Mouse (Mus musculus): ENCODE data around the gene Trex1. TPM values are rescaled to one million over a fixed set of nuclear protein-coding genes. Genes with fewer than 3 reads are reported as not detected.

Gene Trex1
- polyA plus RNA-seq, 2 experiments: 5.0 to 12.0 TPM

DNA sequence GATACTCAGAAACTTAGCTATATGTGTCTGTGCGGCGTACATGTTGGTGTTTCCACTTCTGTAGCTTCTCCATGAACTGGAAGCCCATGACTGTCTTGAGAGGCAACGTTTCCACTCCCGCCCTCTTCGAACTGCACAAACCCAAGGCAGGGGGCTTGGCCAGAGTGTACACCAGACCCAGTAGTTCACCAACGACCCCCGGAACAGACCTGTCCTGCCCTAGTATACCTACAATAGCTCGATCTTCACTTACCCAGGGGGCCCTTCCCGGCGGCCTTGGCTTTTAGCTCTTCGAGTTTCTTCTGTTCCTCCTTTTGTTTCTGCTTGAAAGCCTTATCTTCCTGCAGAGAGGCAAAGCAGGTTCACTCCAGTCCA lies 22.2 kb upstream of the Trex1 start:
- Histone ChIP-seq H3K27me3 (ENCODE audit: control insufficient read depth, insufficient read depth, low read length) (no peaks in the 10 kb centered on the region), H3K27ac (peak overlapping the region; percentile 63), H3K36me3 (replicated peaks; ENCODE audit: control insufficient read depth, insufficient read depth, low read depth) (peaks cover 9% of the 10 kb centered on the region), H3K4me3 (ENCODE audit: insufficient read depth in 1 of 2, low read depth in 2 of 2, low read length in 2 of 2) (peak overlapping the region; percentile 87 to 88), H3K9ac (replicated peaks) (peak overlapping the region; percentile 92), H3K4me2 (ENCODE audit: low read depth) (peak overlapping the region; percentile 91), H3K4me1 (replicated peaks; ENCODE audit: control insufficient read depth in 2 of 2, insufficient read depth in 2 of 2, low read length in 1 of 2) (peaks cover 7 to 9% of the 10 kb centered on the region in 2 experiments), H3K9me3 (ENCODE audit: control insufficient read depth, low read length) (no peaks in the 10 kb centered on the region)
- DNase-seq (ENCODE audit: low read depth in 3 of 3, low spot score in 3 of 3) (no peak), ATAC-seq (ENCODE audit: insufficient read depth) (peak; percentile 17; the same call in 1 of the 2 replicates)
- 6% methylated on average over 11 of the region's 11 CpGs for WGBS (ENCODE audit: insufficient replicate concordance)
- TF ChIP-seq CTCF (IDR thresholded peaks at IDR 0.05; ENCODE audit: low read depth): no peak
- no peak for TF ChIP-seq EP300 (IDR thresholded peaks at IDR 0.05; ENCODE audit: low read depth)

DNA sequence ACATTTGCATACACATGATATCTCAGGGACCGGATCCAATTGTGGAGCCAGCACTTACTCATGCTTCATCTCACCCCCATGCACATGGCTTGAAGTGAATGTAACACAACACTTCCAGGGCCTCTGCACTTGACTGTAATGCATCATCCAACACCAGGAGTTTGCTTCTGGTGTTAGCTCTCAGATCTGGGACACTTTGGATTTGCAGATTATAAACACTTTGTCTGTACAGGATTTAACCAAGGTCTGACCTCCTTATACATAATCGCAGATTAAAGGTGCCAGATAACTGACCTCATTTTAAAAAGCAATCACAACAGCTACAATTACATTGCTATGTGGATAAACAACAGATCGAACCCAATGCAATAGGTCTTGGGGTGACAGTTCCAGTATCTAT lies 21.0 kb upstream of the Trex1 start:
- peaks cover 7 to 9% of the 10 kb centered on the region in 2 experiments for H3K4me1 ChIP-seq (replicated peaks; ENCODE audit: control insufficient read depth in 2 of 2, insufficient read depth in 2 of 2, low read length in 1 of 2)
- no peaks in the 10 kb centered on the region for H3K9me3 ChIP-seq (ENCODE audit: control insufficient read depth, low read length)
- WGBS (ENCODE audit: insufficient replicate concordance): 83% methylated on average over 3 of the region's 3 CpGs
- H3K9ac ChIP-seq (replicated peaks): no peak overlapping the region; the same call in 1 of the 2 replicates
- ATAC-seq (ENCODE audit: insufficient read depth) (no peak), DNase-seq (ENCODE audit: low read depth in 3 of 3, low spot score in 3 of 3) (no peak)
- H3K4me3 ChIP-seq (ENCODE audit: insufficient read depth in 1 of 2, low read depth in 2 of 2, low read length in 2 of 2): peak overlapping the region in 1 of 2 experiments; percentile 87; a peak in 2 of 4 replicates
- H3K27me3 ChIP-seq (ENCODE audit: control insufficient read depth, insufficient read depth, low read length): no peaks in the 10 kb centered on the region
- TF ChIP-seq EP300 (IDR thresholded peaks at IDR 0.05; ENCODE audit: low read depth) (no peak), CTCF (IDR thresholded peaks at IDR 0.05; ENCODE audit: low read depth) (no peak)
- H3K4me2 ChIP-seq (ENCODE audit: low read depth): peak overlapping the region; percentile 91
- peaks cover 9% of the 10 kb centered on the region for H3K36me3 ChIP-seq (replicated peaks; ENCODE audit: control insufficient read depth, insufficient read depth, low read depth)
- no peak overlapping the region for H3K27ac ChIP-seq

DNA sequence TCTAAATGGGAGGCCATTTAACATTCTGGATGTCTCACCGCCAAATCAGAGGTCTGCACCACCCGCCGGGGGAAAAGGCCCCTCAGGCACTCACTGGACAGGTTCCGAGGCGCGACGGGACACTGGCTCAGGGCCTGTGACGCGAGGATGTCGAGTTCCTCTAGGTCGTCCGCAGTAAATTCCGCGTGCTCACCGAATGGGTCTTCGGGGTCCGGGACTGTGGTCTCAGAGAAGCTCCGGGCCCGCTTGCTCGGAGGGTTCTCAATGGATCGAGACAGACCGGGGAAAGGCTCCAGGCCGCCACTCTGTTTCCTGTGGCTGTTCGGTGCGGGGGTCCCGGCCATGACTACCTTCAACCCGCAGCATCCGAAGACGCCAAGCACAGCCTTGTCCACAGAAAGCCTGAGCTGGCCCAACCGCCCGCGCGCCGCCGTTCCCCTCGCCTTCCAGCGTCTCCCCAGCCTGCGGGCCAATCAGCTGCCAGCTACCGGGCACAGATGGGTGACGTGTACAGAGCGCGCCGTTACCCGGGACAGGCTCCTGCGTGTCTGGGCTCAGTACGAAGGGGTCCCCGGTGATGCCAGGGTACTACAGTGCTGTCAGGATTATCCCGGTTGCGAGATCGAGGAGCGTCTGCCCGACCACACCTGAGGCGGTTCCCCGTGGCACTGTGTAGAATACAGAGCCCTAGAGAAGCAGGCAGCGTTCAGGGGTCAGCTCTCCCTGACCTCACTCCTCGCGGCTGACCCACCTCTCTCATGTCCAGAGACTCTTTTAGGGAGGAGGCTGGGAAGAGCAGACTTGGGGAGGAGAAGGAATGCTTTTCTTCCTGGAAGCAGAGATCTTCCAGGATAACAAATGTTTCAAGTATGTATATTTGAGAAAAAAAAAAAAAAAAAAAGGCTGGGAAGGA lies 14.4 kb upstream of the Trex1 start, which contains the start of gene Atrip:
Atrip (minus strand) TSS at position 464 of the 913 bp plus-strand sequence.
- no peak for TF ChIP-seq CTCF (IDR thresholded peaks at IDR 0.05; ENCODE audit: low read depth)
- TF ChIP-seq EP300 (IDR thresholded peaks at IDR 0.05; ENCODE audit: low read depth): no peak
- ATAC-seq (ENCODE audit: insufficient read depth) (peak; percentile 98), DNase-seq (ENCODE audit: low read depth in 3 of 3, low spot score in 3 of 3) (peak; percentile 78 to 80 (median 79))
- Histone ChIP-seq H3K9me3 (ENCODE audit: control insufficient read depth, low read length) (no peaks in the 10 kb centered on the region), H3K27me3 (ENCODE audit: control insufficient read depth, insufficient read depth, low read length) (no peaks in the 10 kb centered on the region), H3K36me3 (replicated peaks; ENCODE audit: control insufficient read depth, insufficient read depth, low read depth) (peaks cover 20% of the 10 kb centered on the region), H3K4me1 (replicated peaks; ENCODE audit: control insufficient read depth in 2 of 2, insufficient read depth in 2 of 2, low read length in 1 of 2) (peaks cover 11 to 13% of the 10 kb centered on the region in 2 experiments), H3K4me3 (ENCODE audit: insufficient read depth in 1 of 2, low read depth in 2 of 2, low read length in 2 of 2) (peak within 1 kb of the TSS; percentile 72 to 92), H3K4me2 (ENCODE audit: low read depth) (peak within 1 kb of the TSS; percentile 89), H3K9ac (replicated peaks) (peak within 1 kb of the TSS; percentile 92), H3K27ac (peak within 1 kb of the TSS; percentile 53)
- WGBS (ENCODE audit: insufficient replicate concordance): under 1% methylated on average over 57 of the region's 57 CpGs

DNA sequence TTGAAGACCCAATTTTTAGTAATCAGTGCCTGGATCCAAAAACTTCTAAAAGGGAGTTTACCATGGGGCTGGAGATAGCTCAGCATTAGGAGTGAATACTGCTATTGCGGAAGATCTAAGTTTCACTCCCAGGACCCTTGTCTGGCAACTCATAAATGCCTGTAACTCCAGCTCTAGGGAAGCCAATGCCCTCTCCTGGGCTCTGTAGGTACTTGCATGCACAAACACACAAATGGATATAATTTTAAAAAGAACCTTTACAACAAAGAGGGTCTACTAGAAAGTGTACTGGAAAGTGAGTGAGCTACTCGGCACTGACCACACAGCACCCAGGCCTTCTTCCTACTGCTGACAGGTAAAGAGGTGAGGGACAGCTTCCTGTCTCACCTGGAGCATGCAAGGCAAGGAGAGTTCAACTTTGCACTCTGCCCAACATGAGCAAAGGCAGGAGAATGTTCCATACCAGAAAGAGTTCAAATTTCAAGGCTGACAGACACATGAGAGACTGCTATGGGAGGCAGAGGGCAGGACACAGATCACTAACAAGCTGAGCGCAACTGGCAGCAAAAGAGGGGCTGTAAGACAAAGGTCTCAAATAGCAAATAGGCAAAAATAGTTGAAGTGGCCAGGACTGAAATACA lies 8.7 kb upstream of the Trex1 start:
- 85% methylated on average over 3 of the region's 3 CpGs for WGBS (ENCODE audit: insufficient replicate concordance)
- peaks cover 35% of the 10 kb centered on the region for H3K36me3 ChIP-seq (replicated peaks; ENCODE audit: control insufficient read depth, insufficient read depth, low read depth)
- no peak overlapping the region for H3K9ac ChIP-seq (replicated peaks)
- DNase-seq (ENCODE audit: low read depth in 3 of 3, low spot score in 3 of 3): no peak
- no peaks in the 10 kb centered on the region for H3K9me3 ChIP-seq (ENCODE audit: control insufficient read depth, low read length)
- no peak overlapping the region for H3K27ac ChIP-seq
- H3K4me1 ChIP-seq (replicated peaks; ENCODE audit: control insufficient read depth in 2 of 2, insufficient read depth in 2 of 2, low read length in 1 of 2): peaks cover 6 to 7% of the 10 kb centered on the region in 2 experiments
- no peaks in the 10 kb centered on the region for H3K27me3 ChIP-seq (ENCODE audit: control insufficient read depth, insufficient read depth, low read length)
- no peak for TF ChIP-seq EP300 (IDR thresholded peaks at IDR 0.05; ENCODE audit: low read depth)
- no peak for TF ChIP-seq CTCF (IDR thresholded peaks at IDR 0.05; ENCODE audit: low read depth)
- H3K4me2 ChIP-seq (ENCODE audit: low read depth): no peak overlapping the region
- no peak for ATAC-seq (ENCODE audit: insufficient read depth)
- no peak overlapping the region for H3K4me3 ChIP-seq (ENCODE audit: insufficient read depth in 1 of 2, low read depth in 2 of 2, low read length in 2 of 2)

DNA sequence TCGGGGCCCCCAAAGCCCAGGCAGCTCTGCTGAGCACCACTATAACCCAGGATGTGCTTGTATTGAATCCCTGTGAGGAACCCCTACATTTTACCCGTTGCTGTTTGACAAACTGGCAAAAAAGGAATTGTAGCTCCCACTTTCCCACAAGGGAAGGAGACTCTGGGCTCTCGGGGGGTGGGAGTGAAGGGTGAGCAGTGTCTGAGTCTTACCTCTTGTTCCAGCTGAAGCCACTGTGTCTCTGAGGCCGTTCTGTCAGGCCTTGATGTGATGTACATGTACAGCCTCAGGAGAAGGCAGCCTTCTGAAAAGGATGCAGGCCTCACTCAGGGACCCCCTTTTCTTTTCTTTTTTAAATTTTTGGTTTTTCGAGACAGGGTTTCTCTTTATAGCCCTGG lies 1.4 kb upstream of the Trex1 start:
- H3K9ac ChIP-seq (replicated peaks): no peak overlapping the region
- peaks cover 18% of the 10 kb centered on the region for H3K36me3 ChIP-seq (replicated peaks; ENCODE audit: control insufficient read depth, insufficient read depth, low read depth)
- 62% methylated on average over 5 of the region's 5 CpGs for WGBS (ENCODE audit: insufficient replicate concordance)
- H3K27me3 ChIP-seq (ENCODE audit: control insufficient read depth, insufficient read depth, low read length): no peaks in the 10 kb centered on the region
- no peak overlapping the region for H3K4me3 ChIP-seq (ENCODE audit: insufficient read depth in 1 of 2, low read depth in 2 of 2, low read length in 2 of 2)
- H3K4me1 ChIP-seq (replicated peaks; ENCODE audit: control insufficient read depth in 2 of 2, insufficient read depth in 2 of 2, low read length in 1 of 2): peaks cover 4 to 5% of the 10 kb centered on the region in 2 experiments; a peak in 2 of 4 replicates
- H3K27ac ChIP-seq: no peak overlapping the region
- no peaks in the 10 kb centered on the region for H3K9me3 ChIP-seq (ENCODE audit: control insufficient read depth, low read length)
- DNase-seq (ENCODE audit: low read depth in 3 of 3, low spot score in 3 of 3): no peak
- H3K4me2 ChIP-seq (ENCODE audit: low read depth): no peak overlapping the region
- TF ChIP-seq EP300 (IDR thresholded peaks at IDR 0.05; ENCODE audit: low read depth): no peak
- TF ChIP-seq CTCF (IDR thresholded peaks at IDR 0.05; ENCODE audit: low read depth): no peak
- ATAC-seq (ENCODE audit: insufficient read depth): no peak
